Mouse (Mus musculus) ES-Bruce4 (cell line): ENCODE measurements around the gene Rnf169. TPM values are rescaled to one million over a fixed set of nuclear protein-coding genes. Genes with fewer than 3 reads are reported as not detected.

Source experiments
- H3K27ac ChIP-seq: 2 replicates; pipeline ENCODE4 v1.5.1; 2012; ENCODE audit warnings: low read length, inconsistent platforms; ENCODE audit not compliant: insufficient read depth
- H3K27me3 ChIP-seq: 2 replicates; pipeline ENCODE4 v1.6.1; 2012; ENCODE audit warnings: mild to moderate bottlenecking, low read length, inconsistent platforms; ENCODE audit not compliant: control insufficient read depth, poor library complexity, insufficient read depth, severe bottlenecking
- H3K36me3 ChIP-seq: 2 replicates; pipeline ENCODE4 v1.6.1; 2012; ENCODE audit warnings: inconsistent platforms, mild to moderate bottlenecking, low read length, moderate library complexity; ENCODE audit not compliant: control insufficient read depth, poor library complexity, insufficient read depth, severe bottlenecking
- H3K4me1 ChIP-seq: one replicate; pipeline ENCODE4 v1.8.1; 2011; ENCODE audit warnings: low read length; ENCODE audit not compliant: control insufficient read depth, insufficient read depth
- H3K4me3 ChIP-seq: 2 replicates; pipeline ENCODE4 v1.5.1; 2011; ENCODE audit warnings: low read depth, mild to moderate bottlenecking, low read length
- H3K9ac ChIP-seq: 2 replicates; pipeline ENCODE4 v1.6.1; 2012; ENCODE audit warnings: low read depth, mild to moderate bottlenecking, inconsistent platforms; ENCODE audit not compliant: poor library complexity, severe bottlenecking
- H3K9me3 ChIP-seq: replicated peaks from 2 replicates; pipeline ENCODE4 v1.6.1; 2012; ENCODE audit warnings: mild to moderate bottlenecking, low read length, inconsistent platforms; ENCODE audit not compliant: control insufficient read depth, poor library complexity, insufficient read depth, severe bottlenecking
- CTCF ChIP-seq: IDR thresholded peaks from one replicate; pipeline ENCODE4 v1.8.1; 2011; ENCODE audit warnings: low read depth, low read length
- EP300 ChIP-seq: IDR thresholded peaks from 2 replicates; pipeline ENCODE4 v1.6.1; 2011; ENCODE audit warnings: low read depth, low read length; ENCODE audit not compliant: insufficient read depth
- POLR2A ChIP-seq: IDR thresholded peaks from one replicate; pipeline ENCODE4 v1.8.1; 2011; ENCODE audit warnings: low read length; ENCODE audit not compliant: insufficient read depth
- polyA plus RNA-seq: library from polyadenylated mRNA; stranded (reverse); fragments of >200 nt; gene quantifications from 2 replicates; pipeline ENCODE4 v1.2.4, GENCODE M21; 2011; ENCODE audit warnings: low read depth; ENCODE audit not compliant: missing spikeins, insufficient read depth, insufficient read length

Rnf169 gene
- polyA plus RNA-seq, result 54.9 and 56.4 TPM in 2 replicates

- no peaks in the 10 kb centered on the region for H3K36me3 ChIP-seq
- H3K4me3 ChIP-seq, result peak within 1 kb of the TSS; percentile 99
- H3K4me1 ChIP-seq, result no peaks in the 10 kb centered on the region
- H3K27me3 ChIP-seq, result no peaks in the 10 kb centered on the region
- H3K9me3 ChIP-seq, result peaks cover 4% of the 10 kb centered on the region
- no peak for TF ChIP-seq POLR2A
- TF ChIP-seq CTCF, result no peak
- TF ChIP-seq EP300, result no peak
- H3K27ac ChIP-seq, result peak within 1 kb of the TSS; percentile 81
- peak within 1 kb of the TSS; percentile 99 for H3K9ac ChIP-seq
Observed at GRCm38 (mm10) chr7:99980132-99980591, at the start of gene Rnf169. TSS of gene Rnf169 (minus strand) at chr7:99980448.

GRCm38 (mm10) chr7:100029307-100029706 lies 49.1 kb upstream of the Rnf169 start:
- Histone ChIP-seq H3K27me3 (no peaks in the 10 kb centered on the region), H3K4me3 (no peak overlapping the region), H3K36me3 (no peaks in the 10 kb centered on the region), H3K9ac (no peak overlapping the region), H3K4me1 (no peaks in the 10 kb centered on the region), H3K9me3 (no peaks in the 10 kb centered on the region), H3K27ac (no peak overlapping the region)
- TF ChIP-seq EP300 (no peak), CTCF (peak; percentile 75), POLR2A (no peak)

- H3K4me3 ChIP-seq, result no peak overlapping the region
- no peaks in the 10 kb centered on the region for H3K4me1 ChIP-seq
- H3K27me3 ChIP-seq, result no peaks in the 10 kb centered on the region
- no peaks in the 10 kb centered on the region for H3K36me3 ChIP-seq
- no peak overlapping the region for H3K9ac ChIP-seq
- no peak for TF ChIP-seq CTCF
- no peak for TF ChIP-seq EP300
- TF ChIP-seq POLR2A, result no peak
- H3K27ac ChIP-seq, result no peak overlapping the region
- no peaks in the 10 kb centered on the region for H3K9me3 ChIP-seq
Observed at GRCm38 (mm10) chr7:100027353-100027752, 47.1 kb upstream of the Rnf169 start.

- H3K4me1 ChIP-seq, result no peaks in the 10 kb centered on the region
- H3K9ac ChIP-seq, result no peak overlapping the region
Observed at GRCm38 (mm10) chr7:100017056-100017455, 36.8 kb upstream of the Rnf169 start.

GRCm38 (mm10) chr7:100014123-100014600 lies 33.9 kb upstream of the Rnf169 start:
- H3K4me1 ChIP-seq, result no peaks in the 10 kb centered on the region
- no peaks in the 10 kb centered on the region for H3K27me3 ChIP-seq
- H3K36me3 ChIP-seq, result no peaks in the 10 kb centered on the region
- no peak for TF ChIP-seq POLR2A
- no peak for TF ChIP-seq EP300
- TF ChIP-seq CTCF, result no peak
- no peak overlapping the region for H3K27ac ChIP-seq
- no peaks in the 10 kb centered on the region for H3K9me3 ChIP-seq
- no peak overlapping the region for H3K9ac ChIP-seq
- no peak overlapping the region for H3K4me3 ChIP-seq

More at GRCm38 (mm10) chr7:100017056-100017455, 36.8 kb upstream of the Rnf169 start:
- no peak overlapping the region for H3K4me3 ChIP-seq
- no peaks in the 10 kb centered on the region for H3K36me3 ChIP-seq
- H3K27me3 ChIP-seq, result no peaks in the 10 kb centered on the region
- no peaks in the 10 kb centered on the region for H3K9me3 ChIP-seq
- H3K27ac ChIP-seq, result no peak overlapping the region
- TF ChIP-seq EP300 (no peak), POLR2A (no peak), CTCF (no peak)

- H3K4me3 ChIP-seq, result no peak overlapping the region
- no peak for TF ChIP-seq CTCF
- TF ChIP-seq EP300, result no peak
- TF ChIP-seq POLR2A, result no peak
- no peak overlapping the region for H3K27ac ChIP-seq
- H3K36me3 ChIP-seq, result no peaks in the 10 kb centered on the region
- no peak overlapping the region for H3K9ac ChIP-seq
- H3K4me1 ChIP-seq, result no peaks in the 10 kb centered on the region
- H3K9me3 ChIP-seq, result no peaks in the 10 kb centered on the region
- 0 out of 2 replicates have a peak, but pooled peaks cover under 1% of the 10 kb centered on the region for H3K27me3 ChIP-seq
Observed at GRCm38 (mm10) chr7:100012515-100012914, 32.3 kb upstream of the Rnf169 start.
